Mouse (Mus musculus): ENCODE measurements at regions not wholly inside any gene's neighbourhood (a gene's known extent, or its start where the extent isn't known, plus 50 kb on each side); places are given as distances from the start of the nearest gene placed in this dataset.

GRCm38 (mm10) chr13:80666186-80666713 lies 216.9 kb upstream of the Arrdc3 start:
- Histone ChIP-seq H3K27ac (ENCODE audit: control insufficient read depth, low read depth, low read length) (no peak overlapping the region), H3K36me3 (ENCODE audit: control insufficient read depth in 1 of 2, insufficient read depth in 2 of 2, low read length in 2 of 2) (no peaks in the 10 kb centered on the region), H3K9me3 (replicated peaks; ENCODE audit: insufficient read depth, low read length) (no peaks in the 10 kb centered on the region), H3K27me3 (ENCODE audit: control insufficient read depth in 1 of 2, insufficient read depth in 2 of 2, low read length in 2 of 2) (no peaks in the 10 kb centered on the region), H3K4me1 (ENCODE audit: control insufficient read depth in 1 of 2, insufficient read depth in 2 of 2, low read length in 2 of 2) (no peaks in the 10 kb centered on the region), H3K79me2 (ENCODE audit: control insufficient read depth, insufficient read depth, low read length, poor library complexity) (no peaks in the 10 kb centered on the region), H3K4me3 (ENCODE audit: control insufficient read depth in 1 of 2, insufficient read depth in 1 of 2, low read depth in 2 of 2, low read length in 2 of 2) (no peak overlapping the region), H3K9ac (ENCODE audit: control insufficient read depth, low read depth, low read length, poor library complexity, severe bottlenecking) (no peak overlapping the region)
- TF ChIP-seq HCFC1 (IDR thresholded peaks at IDR 0.05; ENCODE audit: low read depth, low read length): no peak
- TF ChIP-seq ZNF384 (IDR thresholded peaks at IDR 0.05; ENCODE audit: low read depth, low read length): no peak
- no peak for TF ChIP-seq MAZ (IDR thresholded peaks at IDR 0.05; ENCODE audit: low read depth, low read length)
- no peak for TF ChIP-seq ELF1 (IDR thresholded peaks at IDR 0.05; ENCODE audit: low read depth, low read length)
- TF ChIP-seq RCOR1 (IDR thresholded peaks at IDR 0.05; ENCODE audit: low read depth, low read length): no peak
- no peak for TF ChIP-seq GATA1 (IDR thresholded peaks at IDR 0.05; ENCODE audit: low read depth, low read length)
- no peak for TF ChIP-seq ZMIZ1 (IDR thresholded peaks at IDR 0.05; ENCODE audit: low read depth, low read length)
- no peak for TF ChIP-seq CHD2 (IDR thresholded peaks at IDR 0.05; ENCODE audit: low read length)
- no peak for TF ChIP-seq EP300 (IDR thresholded peaks at IDR 0.05; ENCODE audit: low read depth in 1 of 2, low read length in 2 of 2)
- TF ChIP-seq SIN3A (IDR thresholded peaks at IDR 0.05; ENCODE audit: low read length): no peak
- TF ChIP-seq MAFK (IDR thresholded peaks at IDR 0.05; ENCODE audit: borderline replicate concordance, low read depth, low read length): no peak
- TF ChIP-seq KAT2A (conservative IDR thresholded peaks at IDR 0.05; ENCODE audit: low read depth, low read length): no peak
- no peak for TF ChIP-seq POLR2AphosphoS2 (IDR thresholded peaks at IDR 0.05; ENCODE audit: low read length)
- no peak for TF ChIP-seq ETS1 (IDR thresholded peaks at IDR 0.05; ENCODE audit: low read depth, low read length)
- TF ChIP-seq SMC3 (IDR thresholded peaks at IDR 0.05; ENCODE audit: low read depth, low read length): no peak
- no peak for TF ChIP-seq TCF12 (IDR thresholded peaks at IDR 0.05; ENCODE audit: low read depth, low read length)
- TF ChIP-seq MXI1 (IDR thresholded peaks at IDR 0.05; ENCODE audit: low read depth, low read length): no peak
- TF ChIP-seq ZKSCAN1 (IDR thresholded peaks at IDR 0.05; ENCODE audit: low read depth, low read length): no peak
- TF ChIP-seq USF2 (IDR thresholded peaks at IDR 0.05; ENCODE audit: borderline replicate concordance in 1 of 2, insufficient read depth in 1 of 2, low read depth in 1 of 2, low read length in 2 of 2): no peak
- TF ChIP-seq NELFE (IDR thresholded peaks at IDR 0.05; ENCODE audit: low read depth, low read length): no peak
- DNase-seq (ENCODE audit: low read depth, low spot score): no peak

- Histone ChIP-seq H3K79me2 (ENCODE audit: control insufficient read depth, insufficient read depth, low read length, poor library complexity) (no peaks in the 10 kb centered on the region), H3K27ac (ENCODE audit: control insufficient read depth, low read depth, low read length) (no peak overlapping the region), H3K9ac (ENCODE audit: control insufficient read depth, low read depth, low read length, poor library complexity, severe bottlenecking) (no peak overlapping the region), H3K4me1 (ENCODE audit: control insufficient read depth in 1 of 2, insufficient read depth in 2 of 2, low read length in 2 of 2) (no peaks in the 10 kb centered on the region), H3K9me3 (replicated peaks; ENCODE audit: insufficient read depth, low read length) (no peaks in the 10 kb centered on the region), H3K27me3 (ENCODE audit: control insufficient read depth in 1 of 2, insufficient read depth in 2 of 2, low read length in 2 of 2) (no peaks in the 10 kb centered on the region), H3K36me3 (ENCODE audit: control insufficient read depth in 1 of 2, insufficient read depth in 2 of 2, low read length in 2 of 2) (no peaks in the 10 kb centered on the region), H3K4me3 (ENCODE audit: control insufficient read depth in 1 of 2, insufficient read depth in 1 of 2, low read depth in 2 of 2, low read length in 2 of 2) (no peak overlapping the region)
- TF ChIP-seq ZMIZ1 (IDR thresholded peaks at IDR 0.05; ENCODE audit: low read depth, low read length): no peak
- no peak for DNase-seq (ENCODE audit: low read depth, low spot score)
Measured at GRCm38 (mm10) chr13:80689871-80690270, 193.3 kb upstream of the Arrdc3 start.
